Mouse (Mus musculus): ENCODE data around the gene Bank1. TPM values are rescaled to one million over a fixed set of nuclear protein-coding genes. Genes with fewer than 3 reads are reported as not detected.

The Bank1 gene
- polyA plus RNA-seq, 1 experiment: 2.3 TPM

DNA sequence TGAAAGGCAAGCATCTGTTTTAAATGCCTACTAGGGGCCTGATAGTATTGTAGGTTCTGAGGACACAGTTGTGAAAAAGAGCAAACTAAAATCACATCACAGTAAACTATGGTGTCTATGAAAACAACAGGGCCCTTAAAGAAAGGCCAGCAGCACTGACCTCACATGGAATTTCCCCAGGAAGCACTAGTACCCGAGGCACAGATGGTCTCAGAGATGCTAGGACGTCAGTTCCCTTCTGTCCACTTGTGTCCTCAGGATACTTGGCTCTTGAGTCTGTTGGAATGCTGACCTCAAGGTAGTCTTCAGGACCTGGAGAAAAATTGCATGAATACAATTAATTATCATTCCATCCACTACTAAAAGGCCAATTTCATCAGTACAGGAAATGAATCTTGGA is 71.2 kb downstream of the Bank1 start:
- DNase-seq (ENCODE audit: low spot score): no peak

DNA sequence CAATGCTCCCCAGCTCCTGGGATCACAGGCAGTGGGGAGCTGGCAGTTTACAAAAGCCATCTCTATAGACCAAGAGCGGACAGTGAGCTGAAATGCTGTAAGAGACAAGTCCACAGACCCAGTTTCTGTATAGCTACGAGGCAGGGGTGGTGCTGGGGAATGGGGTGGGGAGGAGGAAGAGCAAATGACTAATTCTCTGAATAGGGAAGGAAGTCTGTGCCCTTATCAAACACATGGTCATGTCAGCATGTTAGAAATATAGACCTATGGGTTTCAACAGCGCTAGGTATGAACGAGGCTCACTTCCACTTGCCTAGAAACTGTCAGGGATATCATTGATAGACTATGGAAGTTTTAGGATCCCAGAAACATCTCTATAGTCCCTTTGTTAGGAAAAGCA is 73.0 kb downstream of the Bank1 start:
- no peak for DNase-seq (ENCODE audit: low spot score)

DNA sequence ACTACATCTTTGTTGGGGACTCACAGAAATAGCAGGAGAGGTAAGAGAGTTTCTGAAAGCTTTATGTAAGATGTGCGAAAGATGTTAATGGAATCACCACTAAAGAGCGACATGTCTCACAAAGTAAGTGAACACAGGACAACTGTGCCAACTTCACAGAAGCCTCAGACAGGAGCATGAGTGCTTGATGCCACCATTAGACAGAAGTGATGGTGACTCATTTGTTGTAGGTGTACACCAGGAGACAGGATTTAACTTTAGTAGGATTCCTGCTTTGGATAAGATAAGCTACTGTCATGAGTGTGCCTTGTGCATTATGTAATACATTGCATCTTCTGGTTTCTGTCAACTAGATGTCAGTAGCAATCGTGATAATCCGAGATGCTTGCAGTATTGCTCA is 74.3 kb downstream of the Bank1 start:
- DNase-seq (ENCODE audit: low spot score): no peak

DNA sequence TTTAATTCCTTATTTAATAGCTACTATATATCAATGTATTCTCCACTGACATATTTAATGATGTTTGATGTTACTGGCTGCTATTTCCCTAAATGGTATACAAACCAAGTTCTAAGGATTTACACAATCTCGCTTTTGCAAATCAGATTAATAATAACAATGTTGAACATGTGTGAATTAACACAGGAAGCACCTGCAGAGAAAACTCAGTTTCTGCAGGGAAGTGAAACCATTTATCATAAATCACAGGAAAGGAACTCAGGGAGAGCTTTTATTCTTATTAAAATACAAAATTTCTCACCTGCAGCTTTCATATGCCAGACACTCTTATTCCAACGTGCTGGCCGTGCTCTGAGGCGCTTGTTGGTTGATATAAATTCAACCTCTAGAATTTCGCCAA is 78.5 kb downstream of the Bank1 start:
- DNase-seq (ENCODE audit: low spot score): no peak

DNA sequence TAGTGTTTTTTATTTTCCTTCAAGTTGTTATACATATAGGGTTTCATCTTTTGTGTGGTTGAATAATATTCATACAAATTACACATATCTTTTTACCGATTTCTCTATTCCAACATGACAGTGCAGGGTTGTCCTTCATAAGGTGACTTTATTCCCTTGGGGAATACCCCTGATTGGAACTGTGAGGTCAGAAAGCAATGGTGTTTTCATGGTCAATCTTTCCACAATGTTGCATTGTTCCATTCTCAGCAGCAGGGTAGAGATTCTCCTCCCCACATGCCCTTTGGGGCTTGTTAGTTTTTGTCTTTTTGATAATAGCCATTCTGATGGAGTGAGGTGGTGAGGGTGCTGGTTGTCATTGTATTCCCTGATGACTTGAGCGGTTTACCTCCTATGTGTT is 80.9 kb downstream of the Bank1 start:
- no peak for DNase-seq (ENCODE audit: low spot score)

DNA sequence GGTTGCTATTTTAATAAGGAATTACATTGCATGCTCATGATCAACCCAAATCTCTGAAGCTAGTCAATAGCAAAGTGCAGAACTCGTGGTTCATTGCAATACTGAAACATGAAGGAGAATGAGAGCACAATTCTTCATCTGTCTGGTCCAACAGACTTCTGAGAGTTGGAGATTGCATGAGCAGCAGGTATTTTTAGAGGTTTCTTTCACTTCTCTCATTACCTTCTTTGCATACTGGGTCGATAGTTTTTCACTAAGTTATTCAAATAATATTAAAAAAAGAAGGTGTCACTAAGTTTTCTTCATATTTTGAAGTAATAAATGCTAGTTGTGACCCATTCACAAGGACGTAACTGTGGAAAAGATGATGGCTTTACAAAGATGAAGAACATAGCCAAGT is 87.1 kb downstream of the Bank1 start:
- no peak for DNase-seq (ENCODE audit: low spot score)

DNA sequence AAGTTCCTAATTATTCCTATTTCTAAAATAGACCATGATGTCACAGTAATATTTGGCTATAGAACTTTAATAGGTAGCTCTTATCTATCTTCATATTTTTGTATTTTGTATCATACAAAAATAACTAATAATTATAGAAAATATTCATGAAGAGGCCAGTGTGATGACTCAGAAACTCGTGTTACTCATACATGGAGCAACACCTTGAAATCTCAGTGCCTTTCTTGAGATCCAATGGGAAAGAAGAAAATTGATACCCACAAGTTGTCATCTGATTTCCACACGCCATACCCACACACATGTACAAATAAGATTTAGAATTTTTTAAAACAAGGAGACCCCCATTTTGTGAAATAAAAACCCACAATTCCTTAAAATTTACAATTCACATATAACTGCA is 92.4 kb downstream of the Bank1 start:
- DNase-seq (ENCODE audit: low spot score): no peak

DNA sequence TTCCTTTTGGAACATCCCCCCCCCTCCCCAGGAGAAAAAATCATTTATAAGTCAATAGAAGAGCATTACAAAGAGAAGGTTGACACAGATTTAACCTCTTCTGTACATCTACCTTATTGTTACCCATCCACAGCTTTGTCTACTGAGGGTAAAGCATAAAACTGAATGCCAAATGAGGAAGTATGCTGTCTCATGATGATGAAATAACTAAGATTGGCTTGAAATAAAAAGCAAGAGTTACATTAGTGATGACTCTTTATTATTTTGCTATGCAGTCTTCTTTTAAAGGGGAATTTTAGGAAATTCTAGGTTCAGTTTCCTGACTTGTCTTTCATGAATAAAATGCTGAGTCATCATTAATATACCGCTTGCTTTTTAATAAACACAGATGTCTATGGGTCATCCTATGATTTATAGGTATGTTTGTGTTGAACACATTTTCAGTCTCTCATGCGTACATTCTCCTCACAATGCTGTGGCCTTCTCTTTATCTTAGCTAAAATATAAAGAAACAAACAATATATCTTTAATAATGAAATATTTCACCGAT is 95.2 kb downstream of the Bank1 start:
- no peak for DNase-seq (ENCODE audit: low spot score)

DNA sequence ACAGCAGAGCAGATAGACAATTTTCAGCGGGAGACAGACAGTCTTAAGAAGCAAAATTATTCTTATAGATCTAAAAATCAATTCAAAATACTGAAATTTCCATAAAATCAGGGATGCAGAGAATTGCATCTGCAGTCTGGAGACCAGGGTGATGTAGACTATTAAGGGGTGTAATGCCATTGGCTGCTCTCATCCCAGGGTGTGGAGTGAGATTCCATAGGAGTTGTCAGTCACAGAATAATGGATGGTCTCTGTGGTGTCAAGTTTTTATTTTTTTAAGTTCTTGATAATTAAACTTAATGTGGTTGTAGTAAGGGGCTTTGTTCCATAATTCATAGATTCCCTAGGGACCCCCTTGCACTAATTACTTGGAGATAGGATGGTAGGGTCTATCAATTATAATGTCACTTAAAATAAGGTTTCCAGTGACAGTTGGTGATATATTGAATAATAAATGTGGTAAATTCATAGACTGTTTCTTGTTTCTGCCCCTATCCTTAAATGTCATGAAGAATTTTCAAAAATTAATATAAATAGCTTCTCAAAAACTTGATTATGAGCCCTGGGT is 136.1 kb downstream of the Bank1 start:
- no peak for DNase-seq (ENCODE audit: low spot score)

DNA sequence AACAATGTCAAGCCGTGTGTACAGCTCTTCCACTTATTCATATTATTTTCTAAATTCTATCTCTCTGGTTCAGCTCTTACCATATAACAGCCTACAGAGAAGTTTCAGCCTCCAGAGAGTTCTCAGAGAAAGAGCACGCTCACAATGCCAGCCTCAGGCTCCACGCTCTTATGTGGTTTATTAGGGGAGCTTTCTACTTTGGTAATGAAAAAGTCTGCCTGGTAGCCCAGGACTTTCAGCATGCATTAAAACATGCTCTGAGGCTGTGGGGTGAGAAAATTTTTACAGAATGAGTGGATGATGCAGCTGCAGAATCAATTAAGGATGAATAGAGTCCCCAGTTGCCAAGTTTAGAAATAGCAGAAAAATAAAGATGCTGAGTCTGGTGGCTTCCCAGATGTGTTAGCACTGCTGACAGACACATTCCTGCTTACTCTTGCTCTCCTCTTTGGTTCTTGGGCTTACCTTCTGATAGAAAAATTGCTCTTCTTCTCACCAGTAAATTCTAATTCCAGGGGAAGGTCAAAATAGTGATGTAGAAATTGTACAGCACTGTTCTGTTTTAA is 139.2 kb downstream of the Bank1 start:
- no peak for DNase-seq (ENCODE audit: low spot score)

DNA sequence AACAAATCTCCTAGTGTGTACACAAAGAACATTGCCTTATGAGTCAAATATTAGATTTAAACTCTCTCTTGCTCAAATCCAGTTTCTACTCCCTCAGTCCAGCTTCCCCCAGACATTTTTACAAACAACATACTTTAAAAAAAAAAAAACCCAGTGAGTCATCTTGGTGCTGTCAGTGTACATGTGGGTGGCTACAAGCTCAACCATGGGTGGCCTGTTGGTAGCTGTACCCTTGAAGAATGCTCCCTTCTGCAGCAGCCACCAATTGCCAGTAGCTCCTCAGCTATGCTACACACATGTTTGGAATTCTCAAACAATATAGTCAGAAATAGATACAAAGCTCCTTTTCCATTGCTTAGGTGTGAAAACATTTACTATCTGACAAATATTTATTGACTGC is 154.2 kb downstream of the Bank1 start:
- no peak for DNase-seq (ENCODE audit: low spot score)

DNA sequence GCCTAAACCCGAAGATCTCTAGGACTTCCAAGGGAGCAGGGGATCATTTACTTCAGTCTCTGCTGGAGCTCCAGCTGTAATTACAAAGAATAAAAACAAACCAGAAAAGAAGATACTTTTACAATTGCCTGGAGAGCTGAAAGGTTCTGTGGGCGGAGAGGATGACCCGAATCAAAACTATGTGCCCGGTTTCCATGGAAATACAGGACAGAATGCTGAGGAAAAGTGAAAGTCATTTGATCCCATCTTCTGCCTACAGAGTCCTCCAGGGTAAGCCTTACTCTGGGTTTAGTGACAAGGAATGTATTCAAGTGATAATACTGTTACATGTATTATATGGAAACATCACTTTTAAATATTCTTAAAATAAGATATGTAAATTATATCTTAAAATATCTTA is 157.8 kb downstream of the Bank1 start:
- no peak for DNase-seq (ENCODE audit: low spot score)

DNA sequence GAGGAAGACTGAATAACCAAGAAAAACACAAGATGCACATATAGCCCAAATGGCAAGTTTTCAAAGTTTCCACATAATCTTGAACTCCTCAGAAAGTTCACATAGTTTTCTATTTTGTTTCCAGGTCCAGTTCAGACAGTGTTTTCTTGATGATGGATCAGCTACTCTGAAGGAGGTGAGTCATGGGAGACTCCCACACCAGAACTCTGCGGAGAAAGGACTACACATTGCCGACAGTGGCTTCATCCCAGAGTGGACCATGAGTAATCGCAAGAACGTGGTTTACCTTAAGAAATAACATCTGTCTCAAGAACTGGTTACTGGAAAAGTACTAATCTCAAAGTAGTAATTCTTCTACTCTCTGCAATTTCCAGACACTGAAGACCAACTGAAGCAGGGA is 159.2 kb downstream of the Bank1 start:
- DNase-seq (ENCODE audit: low spot score): no peak

DNA sequence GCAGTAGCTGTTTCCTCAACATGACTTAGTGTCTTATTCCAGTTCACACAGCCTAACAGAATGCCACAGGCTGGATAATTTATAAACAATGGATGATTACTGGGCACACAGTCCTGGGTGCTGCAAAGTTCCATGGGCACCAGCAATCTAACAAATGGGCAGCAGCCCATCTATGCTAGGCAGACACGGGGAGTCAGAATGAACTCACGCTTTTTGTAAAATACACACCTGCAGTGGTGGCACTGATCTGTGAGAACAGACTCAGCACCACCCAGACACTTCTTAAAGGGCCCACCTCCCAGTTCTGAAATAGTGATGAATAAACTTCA is 159.9 kb downstream of the Bank1 start:
- DNase-seq (ENCODE audit: low spot score): no peak

DNA sequence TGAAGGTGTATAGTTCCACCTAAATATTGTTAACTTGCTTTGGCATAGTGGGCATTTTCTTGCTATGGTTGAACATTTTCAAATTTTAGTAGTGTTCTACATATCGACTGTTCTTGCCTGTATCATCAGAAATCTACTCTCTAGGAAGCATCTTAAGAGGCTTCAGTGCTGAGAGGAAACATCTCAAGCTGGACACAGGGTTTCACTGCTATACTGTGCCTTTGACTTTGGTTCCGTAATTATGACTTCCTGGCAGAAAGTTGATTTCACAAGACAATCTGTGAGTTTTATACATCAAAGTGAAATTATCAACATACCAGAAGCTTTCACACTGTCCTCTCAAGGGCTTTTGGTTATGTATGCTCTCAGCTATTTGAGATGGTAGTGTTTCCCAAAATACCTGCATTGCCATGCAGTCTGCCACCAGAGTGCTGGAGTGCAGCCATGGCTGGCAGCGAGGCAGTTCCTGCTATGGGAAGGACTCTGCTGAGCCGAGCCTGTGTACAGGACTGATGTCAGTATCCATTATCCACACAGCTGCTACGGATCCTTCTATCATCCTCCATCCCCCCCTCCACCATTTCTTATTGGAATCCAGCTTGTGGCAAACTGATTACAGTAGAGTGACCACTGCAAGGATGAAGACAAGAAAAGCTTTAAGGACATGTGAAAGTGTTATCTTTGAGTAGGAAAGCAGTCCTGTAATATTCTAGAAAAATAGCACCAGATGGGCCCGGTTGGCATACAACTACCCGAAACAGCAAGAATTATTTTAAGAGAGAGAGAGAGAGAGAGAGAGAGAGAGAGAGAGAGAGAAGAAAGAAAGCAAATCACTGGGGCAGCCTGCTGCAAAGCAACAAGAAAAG is 160.5 kb downstream of the Bank1 start:
- no peak for DNase-seq (ENCODE audit: low spot score)

DNA sequence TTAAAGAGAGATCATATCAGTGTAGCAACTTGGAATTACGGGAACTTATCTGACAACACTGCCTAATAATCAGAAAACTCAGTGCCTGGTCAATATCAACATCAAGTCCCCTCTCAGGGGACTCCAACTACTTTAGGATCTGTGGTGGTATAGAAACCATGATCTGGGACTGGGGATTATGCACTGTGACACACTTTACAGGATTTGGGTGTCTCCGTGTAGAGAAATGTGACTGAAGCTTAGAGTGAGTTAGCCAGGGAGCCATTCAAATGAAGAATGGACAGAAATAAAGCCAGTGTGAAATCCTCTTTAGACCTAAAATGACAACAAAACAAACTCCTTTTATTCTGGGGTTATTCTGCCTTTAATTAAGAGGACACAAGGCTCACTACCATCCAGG is 167.8 kb downstream of the Bank1 start:
- DNase-seq (ENCODE audit: low spot score): no peak

DNA sequence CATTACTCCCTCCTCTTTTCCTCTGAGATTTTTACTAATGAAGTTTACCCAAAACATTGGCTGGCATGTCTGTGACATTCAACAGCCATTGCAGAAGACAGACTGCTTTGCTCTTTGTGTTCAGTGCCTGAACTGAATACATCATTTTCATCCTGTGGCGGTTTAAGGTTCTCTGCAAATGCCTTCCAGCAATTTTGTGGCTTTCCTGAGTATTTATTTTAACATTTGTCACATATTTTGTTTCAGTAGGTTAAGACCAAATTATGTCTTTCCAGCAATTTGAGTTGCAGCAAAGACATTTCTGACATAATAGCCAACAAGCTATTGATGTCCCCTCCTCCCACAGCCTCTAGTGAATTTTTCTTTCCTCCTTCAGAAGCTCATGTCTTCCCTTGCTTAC is 170.3 kb downstream of the Bank1 start:
- no peak for DNase-seq (ENCODE audit: low spot score)

DNA sequence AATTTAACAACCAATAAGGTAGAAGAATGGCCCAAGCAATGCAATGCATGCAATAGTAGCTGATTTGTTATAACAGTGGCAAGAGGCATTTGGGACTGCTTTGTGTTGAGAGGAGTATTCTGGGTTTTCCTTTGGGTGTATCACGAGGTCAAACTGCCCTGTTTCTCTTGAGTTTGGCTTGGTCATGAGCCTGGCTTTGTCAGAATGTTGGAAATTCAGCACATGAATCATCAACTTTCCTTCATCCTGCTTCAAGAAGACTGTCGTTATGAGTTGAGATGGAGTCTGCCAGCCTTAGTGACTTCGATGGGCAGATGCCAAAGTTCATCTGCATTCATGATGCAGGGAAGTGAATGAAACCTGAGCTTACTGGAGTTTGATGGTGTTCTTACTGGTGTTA is 175.0 kb downstream of the Bank1 start:
- DNase-seq (ENCODE audit: low spot score): no peak

DNA sequence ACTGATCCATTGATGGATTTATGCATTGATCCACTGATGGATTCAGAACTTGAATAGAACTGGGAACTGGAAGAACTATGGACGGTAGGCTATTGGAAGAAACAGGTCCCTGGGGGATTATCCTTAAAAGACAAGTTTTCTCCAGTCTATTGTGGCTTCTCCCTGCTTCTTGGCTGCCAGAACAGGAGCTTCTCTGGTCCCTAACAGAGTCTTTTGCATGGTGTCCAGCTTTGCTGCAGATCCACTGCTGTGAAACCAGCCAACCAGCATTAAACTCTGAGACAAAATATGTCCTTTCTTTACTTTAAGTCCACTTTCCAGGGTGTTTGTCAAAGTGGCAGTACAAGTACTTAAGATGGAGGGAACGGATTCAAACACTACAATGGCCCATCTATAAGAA is 178.7 kb downstream of the Bank1 start:
- DNase-seq (ENCODE audit: low spot score): no peak

DNA sequence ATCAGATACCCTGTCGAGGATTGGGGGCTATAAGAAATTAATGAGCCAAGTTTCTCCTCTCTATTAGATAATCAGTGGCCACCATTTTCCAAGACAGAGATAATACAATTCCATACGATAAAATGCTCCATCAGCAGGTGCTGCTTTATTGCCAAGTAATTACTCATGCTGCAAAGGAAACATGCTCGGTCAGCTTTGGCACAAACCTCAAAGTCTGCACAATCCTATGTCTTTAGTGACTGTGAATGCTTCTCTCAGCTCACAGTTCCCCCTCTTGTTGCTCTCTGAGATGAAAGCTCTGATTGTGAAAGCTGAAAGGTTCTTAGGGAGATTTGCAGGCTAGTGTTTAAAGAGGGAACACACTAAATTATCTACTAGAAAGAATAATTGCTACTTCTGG is 193.9 kb downstream of the Bank1 start:
- no peak for DNase-seq (ENCODE audit: low spot score)

DNA sequence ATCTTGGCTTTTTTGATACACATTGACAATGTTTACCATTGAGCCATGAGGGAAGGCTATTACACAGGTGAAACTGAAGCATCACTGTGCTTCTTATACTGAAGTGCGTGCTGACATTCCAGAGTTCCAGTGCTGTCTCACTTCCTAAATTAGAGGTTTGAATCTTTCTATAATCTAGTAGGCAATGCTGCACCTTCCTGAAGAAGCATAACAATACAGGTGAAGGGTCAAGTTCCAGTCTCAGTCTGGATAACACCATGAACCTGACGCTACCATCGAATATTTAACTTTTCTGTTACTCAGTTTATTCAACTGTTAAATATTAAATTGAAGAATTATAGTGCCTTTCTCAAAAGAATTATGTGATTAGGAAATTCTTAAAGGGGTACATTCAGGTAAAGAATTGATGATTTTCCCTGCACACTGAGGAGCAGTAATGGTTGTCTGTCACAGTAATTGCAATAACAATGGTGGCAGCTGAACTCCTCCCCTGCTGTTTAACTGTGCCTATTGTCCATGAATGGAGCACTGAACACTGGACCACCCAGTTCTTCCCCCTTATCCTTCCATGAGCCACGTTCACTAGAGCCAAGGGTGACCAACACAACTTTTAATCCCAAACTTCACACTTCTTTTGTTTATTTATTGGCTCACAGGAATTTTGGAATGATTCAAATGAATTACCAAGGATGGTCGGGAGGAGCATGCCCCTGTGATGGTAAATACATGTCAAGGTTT is 210.2 kb downstream of the Bank1 start:
- DNase-seq (ENCODE audit: low spot score): no peak

DNA sequence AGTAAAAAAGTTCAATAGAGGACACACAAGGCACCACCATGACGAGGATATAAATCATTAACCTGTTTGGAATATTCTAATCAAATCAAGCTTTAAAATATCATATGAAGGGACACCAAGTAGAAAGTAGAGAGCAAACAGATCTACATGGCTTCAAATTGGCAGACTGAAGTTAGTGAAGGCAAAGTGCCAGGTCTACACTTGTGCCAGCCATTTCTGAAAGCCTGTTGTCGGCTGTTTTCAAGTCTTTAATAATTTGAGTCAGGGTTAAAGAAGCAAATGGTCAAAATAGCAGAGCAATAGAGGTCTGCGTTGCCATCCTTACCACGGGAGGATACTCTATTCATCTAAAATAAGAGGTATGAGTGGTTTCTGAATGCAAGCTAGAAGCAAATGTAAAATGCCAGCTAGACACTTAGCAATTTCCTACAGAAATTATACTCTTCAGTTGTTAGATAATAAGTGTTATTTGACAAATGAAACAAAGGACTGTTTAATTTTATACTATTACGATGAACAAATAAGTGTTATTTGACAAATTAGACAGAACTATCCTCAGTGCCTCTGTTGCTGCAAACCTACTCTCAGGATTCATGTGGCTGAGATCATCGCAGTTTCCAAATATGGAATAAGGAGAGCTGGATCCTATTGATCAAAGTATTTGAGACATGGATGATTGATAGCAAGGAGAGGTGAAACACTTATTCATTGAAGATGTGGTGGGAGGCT is 216.3 kb downstream of the Bank1 start:
- DNase-seq (ENCODE audit: low spot score): no peak

Measured in urinary bladder, adult 2 months (tissue).